Mouse (Mus musculus): ENCODE measurements around the gene Znfx1.

- TF ChIP-seq EP300 (IDR thresholded peaks at IDR 0.05; ENCODE audit: low read depth), result no peak
- TF ChIP-seq CTCF (IDR thresholded peaks at IDR 0.05; ENCODE audit: low read depth), result no peak
Observed at GRCm38 (mm10) chr2:167093171-167093900, 30.5 kb upstream of the Znfx1 start.
